Mouse (Mus musculus): ENCODE measurements around the gene Cplx3. TPM values are rescaled to one million over a fixed set of nuclear protein-coding genes. Genes with fewer than 3 reads are reported as not detected.

Gene Cplx3
- 3.7 and 4.8 TPM in 2 replicates for polyA plus RNA-seq (2016; fragmentation: Nextera tagmentation; extraction: Ambion mirVana)

- Histone ChIP-seq H3K4me2 (replicated peaks) (peak within 1 kb of the TSS; percentile 43), H3K27ac (replicated peaks) (no peak within 1 kb of the TSS), H3K9me3 (no peaks in the 10 kb centered on the region), H3K36me3 (no peaks in the 10 kb centered on the region), H3K4me1 (peaks cover 18% of the 10 kb centered on the region), H3K9ac (replicated peaks) (no peak within 1 kb of the TSS), H3K4me3 (0 out of 2 replicates have a peak within 1 kb of the TSS, but pooled peaks have one; percentile 20), H3K27me3 (peaks cover 26% of the 10 kb centered on the region)
- WGBS, result 5% methylated on average over 24 of the region's 24 CpGs
- ATAC-seq (ENCODE audit: low FRiP score, low read depth), result peak; percentile 30; the same call in 1 of the 2 replicates
Observed at GRCm38 (mm10) chr9:57606139-57606851, at the start of gene Cplx3. Cplx3 (minus strand) TSS chr9:57606281.

- Histone ChIP-seq H3K4me1 (peaks cover 28% of the 10 kb centered on the region), H3K9ac (replicated peaks) (peak overlapping the region; percentile 43; the same call in 1 of the 2 replicates), H3K9me3 (no peaks in the 10 kb centered on the region), H3K4me2 (replicated peaks) (peak overlapping the region; percentile 45), H3K27ac (replicated peaks) (no peak overlapping the region), H3K4me3 (no peak overlapping the region), H3K27me3 (peaks cover 13% of the 10 kb centered on the region; the same call in 1 of the 2 replicates), H3K36me3 (no peaks in the 10 kb centered on the region)
- ATAC-seq (ENCODE audit: low FRiP score, low read depth), result peak; percentile 69; the same call in 1 of the 2 replicates
- WGBS, result 3% methylated on average over 11 of the region's 11 CpGs
Observed at GRCm38 (mm10) chr9:57655749-57656148, 49.7 kb upstream of the Cplx3 start.

GRCm38 (mm10) chr9:57654966-57655365, 48.9 kb upstream of the Cplx3 start:
- Histone ChIP-seq H3K4me2 (replicated peaks) (no peak overlapping the region), H3K27me3 (peaks cover 13% of the 10 kb centered on the region; the same call in 1 of the 2 replicates), H3K9ac (replicated peaks) (no peak overlapping the region), H3K4me3 (no peak overlapping the region), H3K27ac (replicated peaks) (no peak overlapping the region), H3K36me3 (no peaks in the 10 kb centered on the region), H3K4me1 (peaks cover 34% of the 10 kb centered on the region), H3K9me3 (no peaks in the 10 kb centered on the region)
- no peak for ATAC-seq (ENCODE audit: low FRiP score, low read depth)
- WGBS, result 90% methylated on average over 1 of the region's 1 CpGs

- Histone ChIP-seq H3K9me3 (no peaks in the 10 kb centered on the region), H3K4me2 (replicated peaks) (no peak within 1 kb of the TSS), H3K27me3 (peaks cover 13% of the 10 kb centered on the region; the same call in 1 of the 2 replicates), H3K4me3 (no peak within 1 kb of the TSS), H3K27ac (replicated peaks) (peak within 1 kb of the TSS; percentile 30), H3K36me3 (no peaks in the 10 kb centered on the region), H3K4me1 (peaks cover 34% of the 10 kb centered on the region), H3K9ac (replicated peaks) (no peak within 1 kb of the TSS; the same call in 1 of the 2 replicates)
- WGBS, result 37% methylated on average over 5 of the region's 5 CpGs
- ATAC-seq (ENCODE audit: low FRiP score, low read depth), result no peak
Observed at GRCm38 (mm10) chr9:57653283-57653682, 47.2 kb upstream of the Cplx3 start, which contains the start of gene Csk. Csk (minus strand) TSS chr9:57653631.

GRCm38 (mm10) chr9:57652855-57653254, 46.8 kb upstream of the Cplx3 start:
- H3K36me3 ChIP-seq, result no peaks in the 10 kb centered on the region
- no peak overlapping the region for H3K4me2 ChIP-seq (replicated peaks)
- peaks cover 34% of the 10 kb centered on the region for H3K4me1 ChIP-seq
- peak overlapping the region; percentile 30 for H3K27ac ChIP-seq (replicated peaks)
- H3K4me3 ChIP-seq, result no peak overlapping the region
- H3K9ac ChIP-seq (replicated peaks), result no peak overlapping the region; the same call in 1 of the 2 replicates
- peaks cover 13% of the 10 kb centered on the region; the same call in 1 of the 2 replicates for H3K27me3 ChIP-seq
- 12% methylated on average over 3 of the region's 3 CpGs for WGBS
- peak; percentile 55 for ATAC-seq (ENCODE audit: low FRiP score, low read depth)
- no peaks in the 10 kb centered on the region for H3K9me3 ChIP-seq

- peaks cover 13% of the 10 kb centered on the region; the same call in 1 of the 2 replicates for H3K27me3 ChIP-seq
- no peaks in the 10 kb centered on the region for H3K9me3 ChIP-seq
- H3K4me2 ChIP-seq (replicated peaks), result no peak overlapping the region
- H3K4me1 ChIP-seq, result peaks cover 34% of the 10 kb centered on the region
- peak overlapping the region; percentile 30; the same call in 1 of the 2 replicates for H3K27ac ChIP-seq (replicated peaks)
- H3K4me3 ChIP-seq, result no peak overlapping the region
- 51% methylated on average over 9 of the region's 9 CpGs for WGBS
- ATAC-seq (ENCODE audit: low FRiP score, low read depth), result no peak
- no peak overlapping the region for H3K9ac ChIP-seq (replicated peaks)
- H3K36me3 ChIP-seq, result no peaks in the 10 kb centered on the region
Observed at GRCm38 (mm10) chr9:57652351-57652750, 46.3 kb upstream of the Cplx3 start.

- H3K4me1 ChIP-seq, result peaks cover 34% of the 10 kb centered on the region
- no peak overlapping the region for H3K4me3 ChIP-seq
- H3K4me2 ChIP-seq (replicated peaks), result no peak overlapping the region
- ATAC-seq (ENCODE audit: low FRiP score, low read depth), result no peak
- H3K9me3 ChIP-seq, result no peaks in the 10 kb centered on the region
- peaks cover 15% of the 10 kb centered on the region for H3K27me3 ChIP-seq
- H3K27ac ChIP-seq (replicated peaks), result 0 out of 2 replicates have a peak overlapping the region, but pooled peaks have one; percentile 2
- no peak overlapping the region for H3K9ac ChIP-seq (replicated peaks)
- H3K36me3 ChIP-seq, result no peaks in the 10 kb centered on the region
- 29% methylated on average over 6 of the region's 6 CpGs for WGBS
Observed at GRCm38 (mm10) chr9:57650786-57651311, 44.8 kb upstream of the Cplx3 start.

- no peak for ATAC-seq (ENCODE audit: low FRiP score, low read depth)
- Histone ChIP-seq H3K9ac (replicated peaks) (no peak overlapping the region), H3K27me3 (peaks cover 15% of the 10 kb centered on the region), H3K4me1 (peaks cover 37% of the 10 kb centered on the region), H3K27ac (replicated peaks) (0 out of 2 replicates have a peak overlapping the region, but pooled peaks have one; percentile 2), H3K9me3 (no peaks in the 10 kb centered on the region), H3K4me3 (no peak overlapping the region), H3K4me2 (replicated peaks) (no peak overlapping the region), H3K36me3 (no peaks in the 10 kb centered on the region)
- WGBS, result 95% methylated on average over 6 of the region's 6 CpGs
Observed at GRCm38 (mm10) chr9:57650130-57650785, 44.2 kb upstream of the Cplx3 start.

GRCm38 (mm10) chr9:57647286-57648108, 41.4 kb upstream of the Cplx3 start:
- Histone ChIP-seq H3K27me3 (peaks cover 9% of the 10 kb centered on the region; the same call in 1 of the 2 replicates), H3K9me3 (no peaks in the 10 kb centered on the region), H3K36me3 (no peaks in the 10 kb centered on the region), H3K9ac (replicated peaks) (no peak overlapping the region), H3K4me2 (replicated peaks) (no peak overlapping the region), H3K27ac (replicated peaks) (no peak overlapping the region), H3K4me3 (no peak overlapping the region), H3K4me1 (peaks cover 42% of the 10 kb centered on the region)
- 76% methylated on average over 4 of the region's 4 CpGs for WGBS
- ATAC-seq (ENCODE audit: low FRiP score, low read depth), result no peak

- H3K27me3 ChIP-seq, result peaks cover 9% of the 10 kb centered on the region; the same call in 1 of the 2 replicates
- no peaks in the 10 kb centered on the region for H3K9me3 ChIP-seq
- no peak overlapping the region for H3K4me3 ChIP-seq
- no peak overlapping the region for H3K9ac ChIP-seq (replicated peaks)
- H3K4me1 ChIP-seq, result peaks cover 46% of the 10 kb centered on the region
- WGBS, result 81% methylated on average over 12 of the region's 12 CpGs
- peaks cover 3% of the 10 kb centered on the region; the same call in 1 of the 2 replicates for H3K36me3 ChIP-seq
- no peak overlapping the region for H3K27ac ChIP-seq (replicated peaks)
- no peak overlapping the region for H3K4me2 ChIP-seq (replicated peaks)
- ATAC-seq (ENCODE audit: low FRiP score, low read depth), result no peak
Observed at GRCm38 (mm10) chr9:57646551-57647103, 40.5 kb upstream of the Cplx3 start.
